Mouse (Mus musculus): Measurements from ENCODE around the gene Nme8. TPM values are rescaled to one million over a fixed set of nuclear protein-coding genes. Genes with fewer than 3 reads are reported as not detected.

Gene Nme8
- polyA plus RNA-seq, 1 experiment from 2014 or later = not detected

DNA sequence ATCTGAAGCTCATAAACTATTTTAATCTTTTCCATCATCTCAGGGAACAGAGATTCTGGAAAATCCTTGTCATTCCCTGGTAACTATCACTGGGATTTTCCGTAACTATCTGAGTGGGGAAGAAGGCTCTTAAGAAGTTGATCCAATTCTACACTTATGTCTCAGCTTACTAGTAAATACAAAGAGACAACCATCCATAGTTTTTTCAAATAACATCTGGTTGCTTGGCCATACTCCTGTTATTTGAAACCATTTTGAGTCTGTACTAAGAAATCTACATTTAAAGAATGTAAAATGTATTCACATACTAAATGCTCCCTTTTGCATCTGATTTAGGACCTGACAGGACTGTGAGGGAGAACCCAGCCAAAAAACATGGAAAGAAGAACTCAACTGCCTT lies 84.2 kb downstream of the Nme8 start:
- WGBS = 96% methylated on average over 1 of the region's 1 CpGs
- no peaks in the 10 kb centered on the region for H3K9me3 ChIP-seq (ENCODE audit: control insufficient read depth, low read length)
- no peak overlapping the region for H3K4me2 ChIP-seq (ENCODE audit: low read depth, low read length, severe bottlenecking)
- H3K4me1 ChIP-seq (replicated peaks; ENCODE audit: control insufficient read depth, insufficient read depth, low read length) = no peaks in the 10 kb centered on the region; the same call in 1 of the 2 replicates
- no peak overlapping the region for H3K9ac ChIP-seq (ENCODE audit: low read length)
- H3K4me3 ChIP-seq (ENCODE audit: low read depth, low read length) = no peak overlapping the region
- H3K36me3 ChIP-seq (ENCODE audit: control insufficient read depth, insufficient read depth, low read length) = no peaks in the 10 kb centered on the region
- no peak for DNase-seq (ENCODE audit: low spot score)
- no peak overlapping the region for H3K27ac ChIP-seq (ENCODE audit: low read depth, low read length)
- H3K27me3 ChIP-seq (ENCODE audit: control insufficient read depth, insufficient read depth, low read length) = no peaks in the 10 kb centered on the region
- no peak for ATAC-seq (replicated peaks; ENCODE audit: low FRiP score)

DNA sequence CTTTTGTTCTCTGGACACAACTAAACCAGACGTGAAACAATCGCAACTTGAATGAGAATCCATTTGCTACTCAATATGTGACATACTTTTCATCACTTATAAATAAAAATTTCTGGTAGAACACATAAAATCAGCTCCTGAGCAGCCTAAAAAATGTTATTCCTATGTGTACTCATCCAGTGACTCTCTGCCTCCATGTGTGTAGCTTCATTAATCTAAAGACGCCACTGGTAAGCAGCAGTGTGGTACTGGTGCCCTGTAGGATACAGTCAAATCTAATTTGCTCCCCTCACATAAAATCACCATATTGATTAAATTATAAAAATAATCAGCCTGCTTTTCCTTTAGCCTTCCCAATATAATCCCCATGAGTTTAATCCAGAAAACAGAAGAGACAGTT lies 84.6 kb downstream of the Nme8 start:
- Histone ChIP-seq H3K4me2 (ENCODE audit: low read depth, low read length, severe bottlenecking) (no peak overlapping the region), H3K4me1 (replicated peaks; ENCODE audit: control insufficient read depth, insufficient read depth, low read length) (no peaks in the 10 kb centered on the region; the same call in 1 of the 2 replicates), H3K4me3 (ENCODE audit: low read depth, low read length) (no peak overlapping the region), H3K9me3 (ENCODE audit: control insufficient read depth, low read length) (no peaks in the 10 kb centered on the region), H3K27me3 (ENCODE audit: control insufficient read depth, insufficient read depth, low read length) (no peaks in the 10 kb centered on the region), H3K9ac (ENCODE audit: low read length) (no peak overlapping the region), H3K27ac (ENCODE audit: low read depth, low read length) (no peak overlapping the region), H3K36me3 (ENCODE audit: control insufficient read depth, insufficient read depth, low read length) (no peaks in the 10 kb centered on the region)
- DNase-seq (ENCODE audit: low spot score) (no peak), ATAC-seq (replicated peaks; ENCODE audit: low FRiP score) (no peak)
- 84% methylated on average over 3 of the region's 3 CpGs for WGBS

DNA sequence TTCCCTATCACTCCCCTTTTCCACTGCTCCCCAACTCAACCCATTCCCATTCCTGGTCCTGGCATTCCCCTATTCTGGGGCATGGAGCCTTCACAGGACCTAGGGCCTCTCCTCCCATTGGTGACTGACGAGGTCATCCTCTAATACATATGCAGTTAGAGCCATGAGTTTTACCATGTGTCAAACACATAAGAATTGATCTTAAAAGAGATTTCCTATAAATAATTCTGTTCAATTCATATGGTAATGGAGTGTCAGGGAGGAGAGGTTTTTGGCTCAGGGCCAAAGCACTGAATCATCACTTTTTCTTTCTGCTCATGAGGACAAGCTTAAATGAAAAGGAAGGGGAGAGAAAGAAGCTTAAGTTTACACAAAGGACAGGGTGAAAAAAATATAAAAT lies 85.2 kb downstream of the Nme8 start:
- DNase-seq (ENCODE audit: low spot score) = no peak
- H3K9ac ChIP-seq (ENCODE audit: low read length) = no peak overlapping the region
- no peak overlapping the region for H3K4me3 ChIP-seq (ENCODE audit: low read depth, low read length)
- peak; percentile 55; the same call in 1 of the 2 replicates for ATAC-seq (replicated peaks; ENCODE audit: low FRiP score)
- H3K27ac ChIP-seq (ENCODE audit: low read depth, low read length) = no peak overlapping the region
- no peaks in the 10 kb centered on the region; the same call in 1 of the 2 replicates for H3K4me1 ChIP-seq (replicated peaks; ENCODE audit: control insufficient read depth, insufficient read depth, low read length)
- H3K27me3 ChIP-seq (ENCODE audit: control insufficient read depth, insufficient read depth, low read length) = no peaks in the 10 kb centered on the region
- H3K9me3 ChIP-seq (ENCODE audit: control insufficient read depth, low read length) = no peaks in the 10 kb centered on the region
- 50% methylated on average over 1 of the region's 1 CpGs for WGBS
- no peak overlapping the region for H3K4me2 ChIP-seq (ENCODE audit: low read depth, low read length, severe bottlenecking)
- H3K36me3 ChIP-seq (ENCODE audit: control insufficient read depth, insufficient read depth, low read length) = no peaks in the 10 kb centered on the region

DNA sequence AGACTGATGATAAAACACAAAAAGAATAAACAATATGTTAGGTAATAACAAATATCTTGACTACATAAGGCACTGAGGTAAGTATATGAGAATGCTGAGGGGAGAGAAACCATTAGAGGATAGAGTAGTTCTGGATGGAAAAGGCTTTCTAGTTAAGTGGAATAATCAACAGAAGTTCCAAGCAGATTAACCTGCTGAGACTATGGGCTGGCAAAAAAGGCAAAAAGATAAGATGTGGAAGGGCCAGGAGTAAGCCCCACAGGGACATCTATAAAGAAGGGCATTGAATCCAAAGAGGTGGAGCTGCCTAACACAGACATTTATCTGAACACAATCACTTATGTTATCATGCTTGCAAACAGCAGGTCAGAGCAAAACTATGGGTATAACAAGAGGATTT lies 89.5 kb downstream of the Nme8 start:
- H3K27me3 ChIP-seq (ENCODE audit: control insufficient read depth, insufficient read depth, low read length) = no peaks in the 10 kb centered on the region
- no peak overlapping the region for H3K4me2 ChIP-seq (ENCODE audit: low read depth, low read length, severe bottlenecking)
- DNase-seq (ENCODE audit: low spot score) (no peak), ATAC-seq (replicated peaks; ENCODE audit: low FRiP score) (no peak)
- no peak overlapping the region for H3K9ac ChIP-seq (ENCODE audit: low read length)
- no peaks in the 10 kb centered on the region; the same call in 1 of the 2 replicates for H3K4me1 ChIP-seq (replicated peaks; ENCODE audit: control insufficient read depth, insufficient read depth, low read length)
- H3K9me3 ChIP-seq (ENCODE audit: control insufficient read depth, low read length) = no peaks in the 10 kb centered on the region
- no peaks in the 10 kb centered on the region for H3K36me3 ChIP-seq (ENCODE audit: control insufficient read depth, insufficient read depth, low read length)
- H3K27ac ChIP-seq (ENCODE audit: low read depth, low read length) = no peak overlapping the region
- H3K4me3 ChIP-seq (ENCODE audit: low read depth, low read length) = no peak overlapping the region

DNA sequence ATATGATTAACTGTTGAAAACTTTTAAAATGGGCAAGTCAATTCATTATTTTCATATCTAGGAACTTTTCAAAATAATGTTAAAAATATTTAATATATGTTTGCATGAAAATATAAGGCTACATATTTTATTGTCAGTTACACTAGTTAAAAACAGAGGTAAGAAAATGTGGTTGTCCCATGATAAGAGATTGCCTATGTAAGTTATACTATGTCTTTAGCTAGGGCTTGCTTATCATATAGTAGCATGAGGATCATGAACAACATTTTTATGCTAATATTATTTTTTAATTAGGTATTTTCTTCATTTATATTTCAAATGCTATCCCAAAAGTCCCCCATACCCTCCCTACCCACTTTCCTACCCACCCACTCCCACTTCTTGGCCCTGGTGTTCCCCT lies 92.7 kb downstream of the Nme8 start:
- no peaks in the 10 kb centered on the region for H3K9me3 ChIP-seq (ENCODE audit: control insufficient read depth, low read length)
- no peaks in the 10 kb centered on the region for H3K36me3 ChIP-seq (ENCODE audit: control insufficient read depth, insufficient read depth, low read length)
- H3K27me3 ChIP-seq (ENCODE audit: control insufficient read depth, insufficient read depth, low read length) = no peaks in the 10 kb centered on the region
- H3K27ac ChIP-seq (ENCODE audit: low read depth, low read length) = no peak overlapping the region
- H3K4me1 ChIP-seq (replicated peaks; ENCODE audit: control insufficient read depth, insufficient read depth, low read length) = no peaks in the 10 kb centered on the region
- H3K9ac ChIP-seq (ENCODE audit: low read length) = no peak overlapping the region
- no peak overlapping the region for H3K4me2 ChIP-seq (ENCODE audit: low read depth, low read length, severe bottlenecking)
- DNase-seq (ENCODE audit: low spot score) (no peak), ATAC-seq (replicated peaks; ENCODE audit: low FRiP score) (no peak)
- H3K4me3 ChIP-seq (ENCODE audit: low read depth, low read length) = no peak overlapping the region

DNA sequence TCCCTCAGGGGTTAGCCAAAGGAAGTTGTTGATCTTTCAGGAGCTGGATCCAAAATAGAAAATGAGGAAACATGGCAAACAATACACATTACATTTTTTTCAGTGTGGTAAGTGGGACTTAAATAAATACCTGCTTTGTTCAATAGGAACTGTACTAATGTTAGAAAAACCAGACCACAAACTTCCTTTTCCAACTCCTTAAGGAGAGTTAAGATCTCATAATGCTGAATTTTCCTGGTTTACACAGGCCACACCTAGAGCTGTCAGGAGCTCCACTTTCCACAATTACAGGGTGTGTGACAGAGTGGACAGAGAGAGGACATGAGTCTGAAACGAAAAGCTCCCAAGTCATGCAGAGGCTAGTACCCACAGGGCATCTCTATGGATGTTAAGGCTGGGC lies 93.9 kb downstream of the Nme8 start:
- 76% methylated on average over 1 of the region's 1 CpGs for WGBS
- Histone ChIP-seq H3K9ac (ENCODE audit: low read length) (no peak overlapping the region), H3K27me3 (ENCODE audit: control insufficient read depth, insufficient read depth, low read length) (no peaks in the 10 kb centered on the region), H3K4me2 (ENCODE audit: low read depth, low read length, severe bottlenecking) (no peak overlapping the region), H3K4me1 (replicated peaks; ENCODE audit: control insufficient read depth, insufficient read depth, low read length) (no peaks in the 10 kb centered on the region), H3K27ac (ENCODE audit: low read depth, low read length) (no peak overlapping the region), H3K9me3 (ENCODE audit: control insufficient read depth, low read length) (no peaks in the 10 kb centered on the region), H3K36me3 (ENCODE audit: control insufficient read depth, insufficient read depth, low read length) (no peaks in the 10 kb centered on the region), H3K4me3 (ENCODE audit: low read depth, low read length) (no peak overlapping the region)
- ATAC-seq (replicated peaks; ENCODE audit: low FRiP score) (no peak), DNase-seq (ENCODE audit: low spot score) (no peak)

DNA sequence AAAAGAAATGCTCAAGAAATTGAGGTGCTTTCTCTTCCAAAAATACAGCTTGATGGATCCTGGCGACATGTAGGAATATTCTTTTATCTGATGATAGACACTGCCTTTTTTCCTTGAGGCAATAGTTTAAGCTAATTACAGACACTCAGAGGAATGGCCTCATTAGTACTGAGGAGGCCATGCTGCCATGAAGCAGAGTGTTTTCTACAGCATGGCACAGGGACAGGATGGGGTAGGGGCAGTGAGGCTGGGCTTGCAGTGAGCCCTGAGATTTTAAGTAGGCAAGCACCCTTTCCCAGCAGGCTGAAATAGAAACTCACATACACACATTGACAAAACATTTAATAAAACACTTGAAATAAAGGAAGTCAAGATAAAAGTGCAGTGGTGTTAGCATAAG lies 95.1 kb downstream of the Nme8 start:
- no peak overlapping the region for H3K27ac ChIP-seq (ENCODE audit: low read depth, low read length)
- H3K36me3 ChIP-seq (ENCODE audit: control insufficient read depth, insufficient read depth, low read length) = no peaks in the 10 kb centered on the region
- no peak for ATAC-seq (replicated peaks; ENCODE audit: low FRiP score)
- no peak overlapping the region for H3K4me3 ChIP-seq (ENCODE audit: low read depth, low read length)
- no peak for DNase-seq (ENCODE audit: low spot score)
- 56% methylated on average over 1 of the region's 1 CpGs for WGBS
- H3K9me3 ChIP-seq (ENCODE audit: control insufficient read depth, low read length) = no peaks in the 10 kb centered on the region
- no peaks in the 10 kb centered on the region for H3K27me3 ChIP-seq (ENCODE audit: control insufficient read depth, insufficient read depth, low read length)
- H3K4me2 ChIP-seq (ENCODE audit: low read depth, low read length, severe bottlenecking) = no peak overlapping the region
- no peak overlapping the region for H3K9ac ChIP-seq (ENCODE audit: low read length)
- H3K4me1 ChIP-seq (replicated peaks; ENCODE audit: control insufficient read depth, insufficient read depth, low read length) = no peaks in the 10 kb centered on the region

DNA sequence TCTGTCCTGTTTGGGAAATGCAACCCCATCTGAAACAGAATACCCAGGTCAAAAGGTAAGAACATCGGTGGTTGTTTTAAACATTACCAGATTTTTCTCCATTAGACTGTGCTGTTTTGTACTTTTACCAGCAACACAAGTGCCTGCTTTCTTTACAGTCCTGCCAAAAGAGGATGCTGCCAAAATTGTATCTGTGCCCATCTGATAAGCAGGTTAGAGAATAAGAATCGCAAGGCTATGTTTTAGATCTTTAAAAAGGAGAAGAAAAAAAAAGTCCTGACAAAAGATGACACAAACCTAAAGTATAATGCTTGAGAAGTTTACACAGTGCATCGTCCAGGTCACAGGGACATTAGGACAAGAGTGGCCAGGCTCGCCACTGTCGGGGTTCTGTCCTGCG lies 98.4 kb downstream of the Nme8 start:
- no peak overlapping the region for H3K4me3 ChIP-seq (ENCODE audit: low read depth, low read length)
- 87% methylated on average over 6 of the region's 6 CpGs for WGBS
- no peak overlapping the region for H3K27ac ChIP-seq (ENCODE audit: low read depth, low read length)
- H3K36me3 ChIP-seq (ENCODE audit: control insufficient read depth, insufficient read depth, low read length) = no peaks in the 10 kb centered on the region
- ATAC-seq (replicated peaks; ENCODE audit: low FRiP score) (no peak), DNase-seq (ENCODE audit: low spot score) (no peak)
- no peaks in the 10 kb centered on the region for H3K27me3 ChIP-seq (ENCODE audit: control insufficient read depth, insufficient read depth, low read length)
- no peak overlapping the region for H3K4me2 ChIP-seq (ENCODE audit: low read depth, low read length, severe bottlenecking)
- H3K4me1 ChIP-seq (replicated peaks; ENCODE audit: control insufficient read depth, insufficient read depth, low read length) = no peaks in the 10 kb centered on the region
- H3K9ac ChIP-seq (ENCODE audit: low read length) = no peak overlapping the region
- no peaks in the 10 kb centered on the region for H3K9me3 ChIP-seq (ENCODE audit: control insufficient read depth, low read length)

DNA sequence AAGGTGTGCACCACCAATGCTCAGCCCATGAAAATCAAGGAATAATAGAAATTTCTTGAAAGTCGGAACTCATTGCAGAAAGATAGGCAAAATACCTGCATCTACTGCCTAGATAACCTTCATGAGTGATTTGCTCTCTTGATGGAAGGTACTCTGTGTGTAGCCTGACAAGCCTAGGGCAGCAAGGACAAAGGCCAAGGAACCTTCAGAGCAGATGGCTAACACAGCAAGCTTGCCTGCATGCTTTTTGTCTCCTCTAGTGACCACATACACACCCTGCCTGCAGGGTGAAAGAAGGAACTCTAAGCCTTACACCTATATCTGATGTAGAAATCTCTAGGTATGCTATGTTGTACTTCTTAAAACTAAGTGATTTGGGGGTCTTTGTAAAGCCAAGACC lies 102.5 kb downstream of the Nme8 start:
- H3K36me3 ChIP-seq (ENCODE audit: control insufficient read depth, insufficient read depth, low read length) = no peaks in the 10 kb centered on the region; the same call in 1 of the 2 replicates
- DNase-seq (ENCODE audit: low spot score) (no peak), ATAC-seq (replicated peaks; ENCODE audit: low FRiP score) (no peak)
- WGBS = 89% methylated on average over 1 of the region's 1 CpGs
- H3K4me2 ChIP-seq (ENCODE audit: low read depth, low read length, severe bottlenecking) = no peak overlapping the region
- H3K27ac ChIP-seq (ENCODE audit: low read depth, low read length) = no peak overlapping the region
- no peak overlapping the region for H3K9ac ChIP-seq (ENCODE audit: low read length)
- no peaks in the 10 kb centered on the region for H3K27me3 ChIP-seq (ENCODE audit: control insufficient read depth, insufficient read depth, low read length)
- no peak overlapping the region for H3K4me3 ChIP-seq (ENCODE audit: low read depth, low read length)
- no peaks in the 10 kb centered on the region for H3K4me1 ChIP-seq (replicated peaks; ENCODE audit: control insufficient read depth, insufficient read depth, low read length)
- H3K9me3 ChIP-seq (ENCODE audit: control insufficient read depth, low read length) = no peaks in the 10 kb centered on the region
